Mouse (Mus musculus) heart, postnatal 0 days (tissue): ENCODE data around the gene Lhfpl2.

ENCODE experiments used
- CTCF ChIP-seq: IDR thresholded peaks from 2 replicates; pipeline ENCODE4 v1.5.1; 2016; ENCODE audit warnings: antibody characterized with exemption, control low read depth, low read depth
- EP300 ChIP-seq: IDR thresholded peaks from 2 replicates; pipeline ENCODE4 v1.6.1; 2016; ENCODE audit warnings: antibody characterized with exemption, low read depth

DNA sequence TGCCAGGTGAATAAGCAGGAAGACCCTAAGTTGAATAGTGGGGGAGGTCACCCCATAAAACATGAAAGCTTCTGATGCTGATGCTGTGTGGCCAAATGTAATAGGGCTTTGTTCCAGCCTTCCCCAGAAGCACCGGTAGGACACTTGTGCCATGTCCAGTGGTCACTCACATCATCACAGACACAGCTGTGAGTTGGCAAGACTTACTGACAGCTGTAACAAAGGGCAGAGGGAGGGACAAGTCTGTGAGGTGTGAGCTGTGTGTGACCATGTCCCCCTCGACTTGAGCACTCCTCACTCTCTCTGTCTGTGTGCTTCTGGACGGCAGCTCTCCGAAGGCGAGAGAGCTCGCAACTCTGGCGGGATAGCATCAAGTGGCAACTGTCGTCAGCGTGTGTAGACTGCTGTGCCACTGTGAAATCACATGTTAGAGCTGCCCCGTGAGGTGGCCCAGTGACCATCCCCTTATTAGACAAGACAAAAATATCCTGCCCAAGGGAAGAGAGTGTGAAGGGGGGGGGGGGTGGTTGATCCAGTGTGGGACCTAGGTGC lies 43.5 kb downstream of the Lhfpl2 start:
- no peak for TF ChIP-seq CTCF
- TF ChIP-seq EP300 = no peak
